Mouse (Mus musculus): ENCODE results near the gene Tmem269.

The Tmem269 gene

GRCm38 (mm10) chr4:119234348-119234747, 16.3 kb upstream of the Tmem269 start:
- no peak for DNase-seq (ENCODE audit: low read depth)

GRCm38 (mm10) chr4:119233256-119233901, 15.4 kb upstream of the Tmem269 start:
- no peak for DNase-seq (ENCODE audit: low read depth)

- DNase-seq (ENCODE audit: low read depth): peak; percentile 100
Measured at GRCm38 (mm10) chr4:119232410-119233255, 14.6 kb upstream of the Tmem269 start, which contains the start of the genes AU022252 and P3h1. TSS of gene AU022252 (minus strand) at chr4:119232712. TSS of gene P3h1 (plus strand) at chr4:119232915.

GRCm38 (mm10) chr4:119226751-119227150, 8.7 kb upstream of the Tmem269 start:
- no peak for DNase-seq (ENCODE audit: low read depth)

DNA sequence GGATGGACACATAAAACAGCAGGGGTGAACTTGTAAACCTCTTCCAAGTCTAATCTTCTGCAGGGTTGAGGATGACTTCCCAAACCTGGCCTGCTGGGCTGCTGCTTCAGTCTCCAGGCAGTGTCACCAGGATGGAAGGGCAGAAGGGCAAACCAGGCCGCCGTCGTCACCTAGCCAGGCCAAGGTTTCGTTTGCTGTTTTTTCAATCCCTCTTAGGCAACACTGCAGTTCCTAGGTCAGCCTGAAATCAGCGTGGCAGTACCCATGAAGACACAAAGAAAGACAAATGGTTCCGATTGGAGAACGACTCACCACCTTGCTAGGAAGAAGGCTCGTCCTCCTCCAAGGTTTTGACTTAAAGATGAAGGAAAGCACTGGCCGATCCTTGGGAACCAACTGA, 7.7 kb upstream of the Tmem269 start:
- DNase-seq (ENCODE audit: low read depth): no peak

GRCm38 (mm10) chr4:119224534-119224933, 6.5 kb upstream of the Tmem269 start:
- no peak for DNase-seq (ENCODE audit: low read depth)

- DNase-seq (ENCODE audit: low read depth): peak; percentile 51
Measured at GRCm38 (mm10) chr4:119223696-119224095, 5.7 kb upstream of the Tmem269 start.

GRCm38 (mm10) chr4:119216667-119217066, 1.4 kb downstream of the Tmem269 start:
- no peak for DNase-seq (ENCODE audit: low read depth)

DNA sequence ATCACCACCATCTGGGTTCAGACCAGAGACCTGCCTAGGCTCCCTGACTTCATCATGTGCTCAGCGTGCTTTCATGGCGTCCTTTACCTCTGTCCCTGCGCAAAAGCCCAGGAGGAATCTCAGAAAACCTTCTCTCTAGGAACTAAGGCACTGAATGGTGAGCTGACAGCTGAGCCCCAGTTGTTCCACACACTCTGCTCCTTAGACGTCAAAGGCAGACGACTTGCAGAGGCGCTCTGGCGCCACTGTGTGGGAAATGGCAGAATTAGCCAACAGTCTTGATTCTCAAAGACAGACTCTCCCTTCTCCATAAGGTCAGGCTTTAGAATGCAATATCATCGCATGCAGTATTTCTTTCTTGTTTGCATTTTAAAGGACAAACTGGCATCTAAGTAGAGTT, 13.3 kb downstream of the Tmem269 start:
- DNase-seq (ENCODE audit: low read depth): peak; percentile 59

- DNase-seq (ENCODE audit: low read depth): no peak
Measured at GRCm38 (mm10) chr4:119198105-119198504, 19.9 kb downstream of the Tmem269 start.

GRCm38 (mm10) chr4:119195582-119196320, 22.3 kb downstream of the Tmem269 start:
- DNase-seq (ENCODE audit: low read depth): no peak

DNA sequence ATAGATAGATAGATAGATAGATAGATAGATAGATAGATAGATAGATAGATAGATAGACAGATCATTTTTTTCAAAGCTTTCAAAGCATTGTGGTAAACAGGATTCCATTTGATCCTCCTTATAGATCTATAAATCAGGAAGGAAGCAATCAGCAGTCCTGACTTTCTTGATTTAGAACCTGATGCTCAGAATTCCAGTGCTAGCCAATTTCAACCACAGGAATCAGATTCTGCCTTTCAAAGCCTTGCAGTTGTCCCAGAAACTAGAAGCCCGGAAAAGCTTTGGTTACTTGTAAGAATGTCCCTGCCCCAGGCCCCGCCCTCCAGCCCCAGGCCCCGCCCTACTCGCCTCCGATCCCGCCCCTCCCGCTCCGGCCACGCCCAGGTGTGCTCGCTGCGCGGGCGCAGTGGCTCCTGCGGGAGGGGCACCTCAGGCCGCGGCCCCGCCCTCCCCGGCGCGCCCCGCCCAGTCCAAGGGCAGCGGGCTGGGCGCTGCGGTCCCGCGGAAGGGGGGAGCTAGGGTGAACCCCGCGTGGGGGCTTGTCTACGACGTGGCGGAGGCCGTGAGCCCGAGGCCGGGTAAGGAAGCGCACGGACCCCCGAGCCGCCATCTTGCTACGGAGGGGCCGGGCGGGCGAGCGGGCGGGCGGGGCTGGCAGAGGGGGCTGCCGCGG, 23.0 kb downstream of the Tmem269 start, which contains the start of gene Svbp:
Gene Svbp (plus strand): TSS at position 398 of the 673 bp plus-strand sequence.
- DNase-seq (ENCODE audit: low read depth): peak; percentile 92

- DNase-seq (ENCODE audit: low read depth): no peak
Measured at GRCm38 (mm10) chr4:119192757-119193156, 25.3 kb downstream of the Tmem269 start.

- no peak for DNase-seq (ENCODE audit: low read depth)
Measured at GRCm38 (mm10) chr4:119191273-119191672, 26.7 kb downstream of the Tmem269 start.

GRCm38 (mm10) chr4:119190618-119191017, 27.4 kb downstream of the Tmem269 start:
- no peak for DNase-seq (ENCODE audit: low read depth)

DNA sequence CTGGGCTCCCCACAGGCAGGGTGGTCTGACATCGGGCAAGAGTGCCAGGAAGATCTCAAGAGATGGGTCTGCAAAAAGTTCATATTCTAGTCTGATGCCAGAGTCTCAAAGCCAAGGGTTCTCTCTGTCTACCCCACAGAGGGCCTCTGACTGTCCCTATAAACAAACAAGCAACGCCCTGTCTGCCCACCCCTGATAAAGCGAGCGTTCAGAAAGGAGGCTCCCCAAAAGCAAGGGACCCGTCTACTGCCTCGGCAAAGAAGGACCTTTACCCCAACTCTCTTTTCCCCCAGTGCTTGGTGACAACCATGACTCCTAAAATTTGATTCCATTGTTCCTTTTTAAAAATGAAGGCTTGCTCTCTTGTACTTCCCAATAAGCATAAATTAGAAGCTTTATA, 28.2 kb downstream of the Tmem269 start, which contains the start of gene Ermap:
Gene Ermap (minus strand): TSS at position 148 of the 400 bp plus-strand sequence.
- DNase-seq (ENCODE audit: low read depth): no peak

DNA sequence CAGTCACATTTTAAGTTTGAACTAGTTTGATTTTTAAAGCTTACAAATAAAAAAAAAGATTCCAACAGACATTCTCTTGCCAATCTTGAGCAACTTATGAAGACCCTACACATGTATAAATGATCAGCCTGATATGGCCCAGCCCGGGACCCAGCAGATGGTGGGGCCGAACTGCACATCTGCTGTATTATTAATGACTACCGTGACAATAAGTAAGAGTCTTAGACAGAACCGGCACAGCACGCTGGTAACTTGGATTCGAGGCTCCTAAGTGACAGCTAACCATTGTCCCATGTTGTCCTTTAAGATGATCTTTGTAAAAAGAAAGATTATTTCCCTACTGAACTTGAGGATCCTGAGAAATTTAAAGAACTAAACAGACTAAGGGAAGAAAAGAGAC, 28.6 kb downstream of the Tmem269 start:
- DNase-seq (ENCODE audit: low read depth): no peak

DNA sequence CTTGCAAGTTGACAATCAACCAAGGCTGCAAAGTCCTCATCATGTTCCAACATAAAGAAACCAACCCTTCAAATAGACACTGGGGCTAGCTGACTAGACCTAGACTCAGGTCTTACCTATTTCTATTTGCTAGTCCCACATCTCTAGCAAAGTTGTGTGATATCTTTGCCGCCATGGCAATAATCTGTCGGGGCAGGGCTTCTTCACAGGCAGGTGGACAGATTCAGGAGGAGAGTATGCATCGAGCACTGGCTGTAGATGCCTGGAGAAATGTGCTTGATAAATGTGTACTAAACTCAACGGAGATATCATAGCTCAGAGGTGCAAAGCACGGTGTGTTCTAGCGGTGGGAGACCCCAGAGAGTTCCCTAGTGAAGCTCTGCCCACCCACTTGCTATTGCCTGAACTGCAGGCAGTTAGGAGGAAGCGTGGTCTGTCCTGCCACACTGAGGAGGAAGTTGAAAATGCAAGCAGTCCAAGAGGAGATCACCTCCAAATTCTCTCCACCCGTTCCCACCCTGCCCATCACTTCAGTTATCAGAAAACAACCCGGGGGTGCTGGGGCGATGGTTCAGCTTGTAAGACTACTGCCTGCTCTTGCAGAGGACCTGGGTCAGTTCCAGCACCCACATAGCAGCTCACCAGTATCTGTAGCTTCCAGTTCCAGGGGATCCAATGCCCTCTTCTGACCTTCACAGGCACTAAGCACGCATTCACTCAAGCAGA, 29.8 kb downstream of the Tmem269 start:
- DNase-seq (ENCODE audit: low read depth): no peak

DNA sequence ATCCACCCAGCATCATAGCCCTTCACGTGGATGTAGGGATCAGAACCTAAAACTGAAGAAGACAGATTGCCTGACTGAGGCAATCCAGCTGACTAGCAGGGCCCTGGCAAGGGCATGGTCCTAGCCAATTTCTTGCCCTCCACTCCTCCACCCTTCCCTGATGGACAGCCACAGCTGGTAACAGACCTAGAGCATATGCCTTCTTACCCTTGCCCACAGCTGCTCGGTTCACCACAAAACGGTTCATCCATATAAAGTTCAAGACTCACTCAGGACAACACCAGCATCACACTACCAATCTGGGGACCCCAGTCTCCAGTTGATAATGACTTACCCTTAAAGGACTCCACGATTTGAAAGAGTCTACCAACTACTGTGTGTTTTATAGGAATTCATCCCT, 32.2 kb downstream of the Tmem269 start:
- DNase-seq (ENCODE audit: low read depth): no peak

- DNase-seq (ENCODE audit: low read depth): no peak
Measured at GRCm38 (mm10) chr4:119183525-119183924, 34.5 kb downstream of the Tmem269 start.

- no peak for DNase-seq (ENCODE audit: low read depth)
Measured at GRCm38 (mm10) chr4:119181456-119181855, 36.6 kb downstream of the Tmem269 start.

Measured in naive thymus-derived CD4-positive, alpha-beta T cell, adult 2 months (primary cell).